Mouse (Mus musculus) gastrocnemius, postnatal 25 days (tissue): ENCODE data around the gene Gm8300. TPM values are rescaled to one million over a fixed set of nuclear protein-coding genes. Genes with fewer than 3 reads are reported as not detected.
A peak's percentile ranks its signal among the peaks of the same experiment; 100 is the strongest.
"Not testable (repeated sequence)": the region's sequence is repeated elsewhere in the genome, so short reads cannot be mapped to it uniquely, and the experiment has no call there.

ENCODE experiments used
- DNase-seq: peaks from one replicate; pipeline ENCODE4 v3.0.0; 2022
- long read RNA-seq, 2 experiments: library from polyadenylated mRNA; stranded (forward); transcript quantifications; one replicate each; pipeline ENCODE4 v2.0.0; 2021
- total RNA-seq, 2 experiments: library from RNA; stranded (reverse); gene quantifications; 1 replicate in 1 of 2; 2 replicates in 1 of 2; pipeline ENCODE4 v1.2.3; 2021

The Gm8300 gene
- total RNA-seq, result not detected
- long read RNA-seq, experiment 1, result 0 reads
- long read RNA-seq, experiment 2, result 0 reads

GRCm38 (mm10) chr12:87514016-87514415 lies at the start of gene Gm8300:
Gm8300 (plus strand) TSS chr12:87514316.
- DNase-seq, result not testable (repeated sequence)

GRCm38 (mm10) chr12:87464678-87465297 lies 49.3 kb upstream of the Gm8300 start:
- DNase-seq, result no peak

DNA sequence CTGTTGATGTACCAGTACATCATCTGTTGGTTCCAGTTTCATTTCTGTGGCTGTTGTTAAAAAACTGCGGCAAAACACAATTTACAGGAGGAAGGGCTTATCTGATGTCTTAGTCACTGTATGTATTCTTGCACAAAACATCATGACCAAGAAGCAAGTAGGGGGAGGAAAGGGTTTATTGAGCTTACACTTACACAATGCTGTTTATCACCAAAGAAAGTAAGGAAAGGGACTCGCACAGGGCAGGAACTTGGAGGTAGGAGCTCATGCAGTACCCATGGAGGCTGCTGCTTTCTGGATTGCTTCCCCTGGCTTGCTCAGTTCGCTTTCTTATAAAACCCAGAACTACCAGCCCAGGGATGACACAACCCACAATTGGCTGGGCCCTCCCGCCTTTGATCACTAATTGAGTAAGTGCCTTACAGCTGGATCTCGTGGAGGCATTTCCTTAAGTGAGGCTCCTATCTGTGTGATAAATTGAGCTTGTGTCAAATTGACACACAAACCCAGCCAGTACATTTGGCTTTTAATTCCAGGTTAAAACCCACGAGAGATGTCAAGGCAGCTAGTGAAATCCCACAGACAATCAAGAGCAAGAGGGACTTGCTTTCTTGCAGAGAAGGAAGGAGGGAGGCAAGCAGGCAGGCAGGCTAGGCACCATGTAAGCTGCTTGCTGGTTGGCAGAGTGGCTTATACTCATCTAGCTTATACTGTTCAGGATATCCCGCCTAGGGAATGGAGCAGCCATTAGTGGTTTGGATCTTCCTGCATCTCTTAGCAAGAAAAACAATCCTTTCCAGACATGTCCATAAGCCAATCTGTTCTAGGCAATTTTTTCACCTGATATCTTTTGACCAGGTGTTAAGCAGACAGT lies 43.6 kb upstream of the Gm8300 start:
- DNase-seq, result no peak

DNA sequence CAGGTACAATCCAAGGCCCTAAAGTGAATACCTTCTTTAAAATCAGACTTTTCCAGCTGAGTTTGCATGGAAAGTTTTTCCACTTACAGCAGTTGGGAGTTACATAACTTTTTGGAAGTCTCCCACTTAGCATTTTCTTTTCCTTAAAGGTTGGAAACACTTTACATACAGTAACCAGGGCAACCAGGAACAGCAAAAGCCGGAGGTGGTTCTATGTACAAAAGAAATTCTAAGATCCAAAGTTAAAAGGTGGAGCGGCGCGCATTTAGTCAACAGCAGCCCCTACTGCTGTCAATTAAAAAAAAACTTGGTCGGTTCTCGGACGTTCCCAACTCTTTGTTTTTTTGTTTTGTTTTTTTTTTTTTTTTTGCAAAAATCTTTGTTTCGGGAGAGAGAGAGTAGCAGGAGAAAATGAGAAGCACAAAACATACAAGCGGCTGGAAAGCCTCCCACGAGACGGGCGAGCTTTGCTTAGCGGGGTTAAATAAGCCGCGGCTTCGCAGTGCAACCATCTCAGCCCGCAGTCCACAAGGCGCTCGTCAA lies 42.6 kb upstream of the Gm8300 start:
- DNase-seq, result no peak

DNA sequence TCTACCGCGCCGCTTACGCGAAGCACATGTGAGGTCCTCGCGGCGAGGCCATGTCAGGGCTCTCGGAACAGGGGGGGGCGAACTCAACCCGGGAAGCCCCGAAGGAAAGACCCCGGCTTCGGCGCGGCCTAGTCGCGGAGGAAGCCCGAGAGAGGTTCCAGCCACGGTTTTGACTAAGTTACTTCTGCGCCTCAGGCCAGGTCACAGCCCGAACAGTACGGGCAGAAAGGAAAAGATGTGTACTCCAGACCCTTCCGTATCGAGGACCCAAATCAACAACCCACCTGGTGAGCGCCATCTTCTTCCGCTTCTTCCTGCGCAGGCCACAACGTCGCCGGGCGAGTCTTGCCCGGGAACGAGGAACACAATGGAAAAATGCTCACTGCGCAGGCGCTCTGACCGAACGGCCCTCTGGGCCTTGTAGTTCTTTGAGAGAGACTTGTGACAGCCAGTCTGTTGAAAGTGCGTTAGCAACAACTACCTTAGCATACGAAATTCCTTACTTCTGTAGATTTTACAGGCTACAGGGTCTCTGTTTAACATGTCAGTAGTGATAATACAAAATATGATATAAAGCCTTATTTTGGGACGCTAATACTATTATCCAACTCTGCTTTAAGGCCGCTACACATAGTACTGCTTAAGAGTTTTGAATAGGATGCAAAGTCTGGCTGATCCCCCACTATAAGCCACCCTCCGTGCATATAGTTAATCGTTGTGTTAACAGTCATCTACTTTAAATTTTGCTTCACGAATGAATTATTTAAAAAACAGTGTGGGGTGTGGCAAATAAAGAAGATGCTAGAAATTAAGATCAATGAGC lies 41.9 kb upstream of the Gm8300 start, which contains the start of gene Snw1:
Snw1 (minus strand) TSS at position 311 of the 823 bp plus-strand sequence.
- DNase-seq, result peak; percentile 93

- DNase-seq, result no peak
Observed at GRCm38 (mm10) chr12:87474756-87475155, 39.4 kb upstream of the Gm8300 start.

DNA sequence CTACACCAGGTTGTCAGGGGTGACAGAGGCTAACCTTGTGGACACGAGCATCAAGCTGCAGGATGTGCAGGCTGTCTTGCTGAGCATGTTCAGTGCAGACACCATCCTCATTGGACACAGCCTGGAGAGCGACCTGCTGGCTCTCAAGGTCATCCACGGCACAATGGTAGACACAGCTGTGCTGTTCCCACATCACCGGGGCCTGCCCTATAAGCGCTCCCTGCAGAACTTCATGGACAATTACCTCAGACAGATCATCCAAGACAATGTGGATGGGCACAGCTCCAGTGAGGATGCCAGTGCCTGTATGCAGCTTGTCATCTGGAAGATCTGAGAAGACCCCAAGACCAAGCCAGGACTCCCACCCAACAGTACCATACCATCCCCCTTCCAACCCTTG lies 31.6 kb upstream of the Gm8300 start:
- DNase-seq, result not testable (repeated sequence)

DNA sequence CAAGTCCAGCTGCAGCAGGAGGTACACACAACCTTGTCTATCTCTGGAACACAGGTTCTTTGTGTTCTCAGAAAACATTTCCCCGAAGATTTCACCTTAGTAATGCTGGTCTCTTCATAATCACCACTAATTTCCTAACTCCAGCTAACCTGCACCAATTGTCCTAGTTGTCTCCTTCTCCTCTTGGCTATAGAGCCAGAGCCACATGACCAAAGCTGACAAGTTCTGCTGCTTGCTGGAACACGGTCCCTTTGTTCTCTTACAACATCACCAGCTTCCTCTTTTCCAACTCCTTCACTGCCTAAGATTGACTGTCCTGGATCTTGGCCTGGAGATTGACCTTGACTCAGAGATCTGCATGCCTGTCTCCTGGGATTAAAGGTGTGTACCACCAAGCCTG lies 25.4 kb upstream of the Gm8300 start:
- not testable (repeated sequence) for DNase-seq

DNA sequence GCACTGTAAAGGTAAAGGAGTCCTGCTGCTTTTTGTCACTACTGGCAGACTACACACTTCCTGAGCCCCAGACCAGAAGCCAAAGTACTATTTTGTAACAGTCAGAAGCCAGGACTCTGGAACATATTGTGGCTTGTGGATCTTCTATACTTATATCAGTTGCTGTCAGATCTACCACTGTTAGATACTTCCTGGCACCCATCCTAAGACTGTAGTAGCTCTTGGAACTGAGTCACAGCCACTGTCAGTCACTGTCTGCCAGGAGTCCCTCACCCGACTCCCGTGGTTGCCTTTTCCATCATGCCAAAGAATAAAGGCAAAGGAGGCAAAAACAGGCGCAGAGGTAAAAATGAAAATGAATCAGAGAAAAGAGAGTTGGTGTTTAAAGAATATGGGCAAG lies 19.7 kb upstream of the Gm8300 start, which contains the start of gene Gm5788:
Gm5788 (plus strand) TSS at position 301 of the 400 bp plus-strand sequence.
- not testable (repeated sequence) for DNase-seq

DNA sequence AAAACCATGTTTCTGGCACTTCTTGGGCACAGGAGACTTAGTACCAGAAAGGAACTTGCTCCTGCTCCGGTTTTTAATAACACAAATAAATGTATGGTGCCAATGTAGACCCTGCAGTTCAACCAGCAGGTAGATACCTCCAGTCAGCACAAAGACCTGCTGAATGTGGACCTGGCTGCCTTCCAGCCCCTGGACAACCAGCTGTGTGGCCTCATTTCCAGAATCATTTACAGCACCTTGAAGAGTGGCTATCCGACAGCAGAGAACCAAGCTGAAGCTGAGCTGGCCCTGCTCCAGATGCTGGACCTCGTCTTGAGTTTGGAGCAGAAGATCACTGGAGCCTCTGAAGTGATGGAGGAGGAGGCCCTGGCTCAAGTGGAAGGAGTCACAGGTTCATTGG lies 5.5 kb downstream of the Gm8300 start:
- DNase-seq, result not testable (repeated sequence)

DNA sequence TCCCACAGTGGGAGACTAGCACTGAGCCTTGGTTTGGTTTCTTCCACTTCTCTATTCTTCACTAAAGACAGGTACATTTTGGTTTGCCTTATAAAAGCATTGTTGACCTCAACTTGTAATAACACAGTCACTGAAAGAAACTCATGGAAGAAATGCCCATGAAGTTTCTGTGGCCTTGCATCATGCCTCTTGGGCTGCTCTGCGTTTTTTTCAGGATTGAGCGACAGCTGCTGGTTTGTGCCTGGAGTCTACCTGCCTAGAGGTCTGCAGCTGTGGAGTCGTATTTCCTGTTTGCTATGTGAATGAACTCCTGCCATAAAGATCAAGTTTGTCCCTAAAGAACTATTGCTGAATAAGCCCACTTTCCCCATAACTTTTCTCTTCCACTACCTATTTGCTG lies 29.8 kb downstream of the Gm8300 start:
- no peak for DNase-seq

DNA sequence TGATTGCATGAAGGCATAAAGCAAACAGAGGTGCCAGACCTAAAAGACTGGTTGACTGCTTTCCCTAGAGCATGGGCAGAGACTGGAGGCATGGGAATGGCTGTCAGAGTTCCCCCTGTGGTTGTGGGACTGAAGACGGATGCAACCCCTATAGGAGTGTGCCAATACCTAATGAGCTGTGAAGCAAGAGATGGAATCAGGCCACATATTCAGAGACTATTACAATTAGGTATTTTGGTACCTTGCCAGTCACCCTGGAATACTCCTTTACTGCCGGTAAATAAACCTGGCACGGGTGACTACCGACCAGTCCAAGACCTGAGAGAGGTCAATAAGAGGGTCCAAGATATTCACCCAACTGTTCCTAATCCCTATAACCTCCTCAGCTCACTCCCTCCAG lies 36.5 kb downstream of the Gm8300 start:
- not testable (repeated sequence) for DNase-seq

Other genes starting within 250 kb of the Gm8300 start
- gene Vipas39, start 248.1 kb upstream of the Gm8300 start, total RNA-seq, result 10 to 100 TPM in 1 of 2 experiments, 1 to 10 TPM in 1; 8.0 to 10.2 TPM
- gene Ahsa1, start 247.8 kb upstream of the Gm8300 start, total RNA-seq, result 100 to 1,000 TPM; 126 to 141 TPM
- not detected for gene Ism2, start 214.6 kb upstream of the Gm8300 start, total RNA-seq
- 10 to 100 TPM; 10.3 to 11.4 TPM for gene Sptlc2, start 126.0 kb upstream of the Gm8300 start, total RNA-seq
- 100 to 1,000 TPM; 135 to 140 TPM for gene Slirp, start 70.4 kb upstream of the Gm8300 start, total RNA-seq
- 1 to 10 TPM; 4.2 to 5.1 TPM for gene Alkbh1, start 70.3 kb upstream of the Gm8300 start, total RNA-seq
- 10 to 100 TPM; 38.1 to 43.6 TPM for gene Snw1, start 42.0 kb upstream of the Gm8300 start, total RNA-seq
- gene Gm5788, start 19.6 kb upstream of the Gm8300 start, total RNA-seq, result not detected
- not detected for gene Oog1, start 88.4 kb downstream of the Gm8300 start, total RNA-seq
- not detected for gene Gm4027, start 104.6 kb downstream of the Gm8300 start, total RNA-seq
- gene Gm16381, start 130.3 kb downstream of the Gm8300 start, total RNA-seq, result not detected